Mouse (Mus musculus) gastrocnemius, postnatal 10 days (tissue): ENCODE data around the gene Cd59b. TPM values are rescaled to one million over a fixed set of nuclear protein-coding genes. Genes with fewer than 3 reads are reported as not detected.
"Not testable (repeated sequence)": the region's sequence is repeated elsewhere in the genome, so short reads cannot be mapped to it uniquely, and the experiment has no call there.

Source experiments
- DNase-seq: peaks from one replicate; pipeline ENCODE4 v3.0.0; 2021; ENCODE audit warnings: mixed read lengths
- total RNA-seq, 2 experiments: library from RNA; stranded (reverse); gene quantifications; 2 replicates each; pipeline ENCODE4 v1.2.3; 2021

The Cd59b gene
- total RNA-seq, 2 experiments from 2014 or later: 2.1 to 2.2 TPM

GRCm38 (mm10) chr2:104065526-104065925 lies 4.1 kb upstream of the Cd59b start, which contains the start of gene Gm10912:
TSS of gene Gm10912 (plus strand) at chr2:104065826.
- DNase-seq: not testable (repeated sequence)

GRCm38 (mm10) chr2:104068450-104068849 lies 1.2 kb upstream of the Cd59b start, which contains the start of gene Gm10799:
TSS of gene Gm10799 (minus strand) at chr2:104068550.
- not testable (repeated sequence) for DNase-seq

- not testable (repeated sequence) for DNase-seq
These were observed 8.6 kb downstream of the Cd59b start for GRCm38 (mm10) chr2:104078285-104078684.

GRCm38 (mm10) chr2:104081436-104082050 lies 11.9 kb downstream of the Cd59b start:
- not testable (repeated sequence) for DNase-seq

GRCm38 (mm10) chr2:104082474-104082873 lies 12.8 kb downstream of the Cd59b start:
- no peak for DNase-seq

GRCm38 (mm10) chr2:104084027-104084426 lies 14.4 kb downstream of the Cd59b start:
- not testable (repeated sequence) for DNase-seq

GRCm38 (mm10) chr2:104087562-104087961 lies 17.9 kb downstream of the Cd59b start:
- DNase-seq: not testable (repeated sequence)

- DNase-seq: no peak
These were observed 23.7 kb downstream of the Cd59b start for GRCm38 (mm10) chr2:104093305-104093704.

GRCm38 (mm10) chr2:104095741-104096213 lies 26.1 kb downstream of the Cd59b start, which contains the start of gene Cd59a:
TSS of gene Cd59a (plus strand) at chr2:104095801.
- peak; percentile 65 for DNase-seq

- no peak for DNase-seq
These were observed 26.6 kb downstream of the Cd59b start for GRCm38 (mm10) chr2:104096256-104096655.

GRCm38 (mm10) chr2:104096796-104097195 lies 27.1 kb downstream of the Cd59b start:
- not testable (repeated sequence) for DNase-seq

GRCm38 (mm10) chr2:104097396-104097795 lies 27.7 kb downstream of the Cd59b start:
- DNase-seq: not testable (repeated sequence)

- DNase-seq: no peak
These were observed 29.0 kb downstream of the Cd59b start for GRCm38 (mm10) chr2:104098529-104099230.

GRCm38 (mm10) chr2:104099231-104099585 lies 29.6 kb downstream of the Cd59b start:
- DNase-seq: no peak

- no peak for DNase-seq
These were observed 30.3 kb downstream of the Cd59b start for GRCm38 (mm10) chr2:104099946-104100345.

GRCm38 (mm10) chr2:104104800-104105199 lies 35.2 kb downstream of the Cd59b start:
- no peak for DNase-seq

GRCm38 (mm10) chr2:104109021-104109420 lies 39.4 kb downstream of the Cd59b start:
- DNase-seq: not testable (repeated sequence)

- DNase-seq: no peak
These were observed 39.9 kb downstream of the Cd59b start for GRCm38 (mm10) chr2:104109528-104109927.

- DNase-seq: no peak
These were observed 40.4 kb downstream of the Cd59b start for GRCm38 (mm10) chr2:104110031-104110430.

- not testable (repeated sequence) for DNase-seq
These were observed 41.6 kb downstream of the Cd59b start for GRCm38 (mm10) chr2:104111170-104111797.

- DNase-seq: not testable (repeated sequence)
These were observed 43.9 kb downstream of the Cd59b start for GRCm38 (mm10) chr2:104113563-104113962.

GRCm38 (mm10) chr2:104114898-104115297 lies 45.2 kb downstream of the Cd59b start:
- DNase-seq: no peak

- DNase-seq: not testable (repeated sequence)
These were observed 47.5 kb downstream of the Cd59b start for GRCm38 (mm10) chr2:104117173-104117572.
